Mouse (Mus musculus): ENCODE data around the gene Gbp6. TPM values are rescaled to one million over a fixed set of nuclear protein-coding genes. Genes with fewer than 3 reads are reported as not detected.

Gene Gbp6
- 1.7 and 2.3 TPM in 2 replicates for polyA plus RNA-seq (2012; ENCODE audit: low replicate concordance)

DNA sequence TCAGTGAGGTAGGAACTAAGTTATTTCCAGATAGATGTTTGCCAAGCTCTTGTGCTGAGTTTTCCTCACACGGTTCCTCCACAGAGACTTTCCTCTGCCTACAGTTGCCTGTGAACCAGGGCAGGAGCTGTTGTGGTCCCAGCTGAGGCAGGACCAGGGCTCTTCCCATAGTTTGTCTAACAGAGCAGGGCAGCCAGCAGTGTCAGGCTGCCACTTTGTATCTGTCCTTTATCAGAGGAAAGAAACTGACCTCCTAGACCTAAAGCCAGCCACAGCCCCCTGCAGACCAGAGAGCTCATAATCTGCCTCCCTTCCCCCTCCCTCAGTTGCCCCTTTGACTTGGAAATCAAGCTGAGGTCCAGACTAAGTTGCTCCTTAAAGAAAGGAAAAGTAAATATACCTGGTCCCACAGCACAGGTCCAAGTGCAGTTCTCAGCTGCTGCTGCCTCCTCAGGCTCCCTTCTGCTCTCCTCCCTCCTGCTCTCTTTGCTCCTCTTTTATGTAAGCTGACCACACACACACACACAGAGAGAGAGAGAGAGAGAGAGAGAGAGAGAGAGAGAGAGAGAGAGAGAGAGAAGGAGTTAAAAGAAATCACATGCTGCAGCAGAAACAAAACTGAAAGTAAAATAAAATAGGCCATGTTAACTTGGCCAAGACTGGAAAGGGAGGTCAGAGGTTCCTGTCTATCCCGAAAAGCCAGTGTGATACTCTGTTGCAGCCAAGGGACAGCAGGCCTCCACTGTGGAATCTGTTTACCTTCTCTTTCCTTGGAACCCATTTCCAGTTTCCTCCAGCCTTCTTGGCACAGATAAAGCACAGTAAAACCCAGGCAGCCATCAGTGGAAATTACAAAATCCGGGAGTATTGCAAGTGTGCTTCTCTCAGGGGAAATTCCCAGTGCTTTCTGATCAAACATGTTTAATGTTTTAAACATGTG lies at the start of gene Gbp6, which contains the start of gene Gm43302:
TSS of gene Gbp6 (minus strand) at position 473 of the 940 bp plus-strand sequence.
TSS of gene Gm43302 (minus strand) at position 470 of the 940 bp plus-strand sequence.

DNA sequence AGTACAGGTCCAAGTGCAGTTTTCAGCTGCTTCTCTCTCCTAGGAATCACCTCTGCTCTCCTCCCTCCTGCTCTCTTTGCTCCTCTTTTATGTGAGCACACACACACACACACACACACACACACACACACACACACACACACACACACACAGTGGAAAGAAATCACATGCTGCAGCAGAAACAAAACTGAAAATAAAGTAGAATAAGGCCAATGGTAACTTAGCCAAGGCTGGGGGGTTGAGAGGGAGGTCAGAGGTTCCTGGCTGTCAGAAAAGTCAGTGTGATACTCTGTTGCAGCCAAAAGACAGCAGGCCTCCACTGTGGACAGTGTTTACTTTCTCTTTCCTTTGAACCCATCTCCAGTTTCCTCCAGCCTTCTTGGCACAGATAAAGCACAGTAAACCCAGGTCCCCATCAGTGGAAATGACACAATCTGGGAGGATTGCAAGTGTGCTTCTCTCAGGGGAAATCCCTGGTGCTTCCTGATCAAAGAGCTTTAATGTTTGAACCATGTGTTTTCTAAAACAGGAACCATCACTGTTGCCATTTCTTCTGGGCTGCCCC lies 53.9 kb downstream of the Gbp6 start, which contains the start of gene Gbp10:
TSS of gene Gbp10 (minus strand) at position 51 of the 565 bp plus-strand sequence.

Other genes with a start within 250 kb of the Gbp6 start
- 9.5 and 31.6 TPM in 2 replicates for gene Gbp9, start 154.2 kb downstream of the Gbp6 start, polyA plus RNA-seq (2012; ENCODE audit: low replicate concordance)
- 3.3 and 13.6 TPM in 2 replicates for gene Gbp8, start 154.2 kb downstream of the Gbp6 start, polyA plus RNA-seq (2012; ENCODE audit: low replicate concordance)
- gene Gbp4, start 154.1 kb downstream of the Gbp6 start, polyA plus RNA-seq (2012; ENCODE audit: low replicate concordance), result 4.8 and 11.7 TPM in 2 replicates
- 0.30 and 0.76 TPM in 2 replicates for gene Gbp10, start 54.2 kb downstream of the Gbp6 start, polyA plus RNA-seq (2012; ENCODE audit: low replicate concordance)
- gene Gm43302, start within 50 bp of the Gbp6 start, polyA plus RNA-seq (2012; ENCODE audit: low replicate concordance), result 1.1 and 2.0 TPM in 2 replicates
- 0.67 and 1.3 TPM in 2 replicates for gene Lrrc8b, start 122.1 kb upstream of the Gbp6 start, polyA plus RNA-seq (2012; ENCODE audit: low replicate concordance)
- gene Lrrc8c, start 225.7 kb upstream of the Gbp6 start, polyA plus RNA-seq (2012; ENCODE audit: low replicate concordance), result 126 and 540 TPM in 2 replicates

All from hematopoietic multipotent progenitor cell, adult 10-12 weeks (in vitro differentiated cells).